Mouse (Mus musculus) liver, adult 2 months (tissue): ENCODE data around the gene Tcf7l1. TPM values are rescaled to one million over a fixed set of nuclear protein-coding genes. Genes with fewer than 3 reads are reported as not detected.

Experiments used
- DNase-seq: peaks from one replicate; pipeline ENCODE4 v3.0.0-alpha.2; 2011; ENCODE audit warnings: low read depth, low spot score; ENCODE audit errors: extremely low read depth
- H3K27ac ChIP-seq: fragments of 200-500 bp; replicated peaks from 2 replicates; pipeline ENCODE4 v1.5.1; 2012; ENCODE audit warnings: low read depth, mild to moderate bottlenecking, control low read depth, inconsistent platforms, low read length; ENCODE audit not compliant: insufficient read depth
- H3K27me3 ChIP-seq: fragments of 200-500 bp; 2 replicates; pipeline ENCODE4 v1.6.1; 2012; ENCODE audit warnings: mild to moderate bottlenecking, moderate library complexity, low read length, inconsistent platforms; ENCODE audit not compliant: control insufficient read depth, insufficient read depth
- H3K36me3 ChIP-seq: fragments of 200-500 bp; 2 replicates; pipeline ENCODE4 v1.6.1; 2012; ENCODE audit warnings: low read length, inconsistent platforms; ENCODE audit not compliant: control insufficient read depth, insufficient read depth
- H3K4me1 ChIP-seq: fragments of 200-500 bp; 2 replicates; pipeline ENCODE4 v1.6.1; 2011; ENCODE audit warnings: low read length; ENCODE audit not compliant: control insufficient read depth, insufficient read depth
- H3K4me3 ChIP-seq: fragments of 200-500 bp; 2 replicates; pipeline ENCODE4 v1.5.1; 2011; ENCODE audit warnings: low read depth, mild to moderate bottlenecking, control low read depth, low read length, moderate library complexity; ENCODE audit not compliant: insufficient read depth
- H3K79me2 ChIP-seq: fragments of 200-500 bp; 2 replicates; pipeline ENCODE4 v1.6.1; 2012; ENCODE audit warnings: inconsistent platforms, mild to moderate bottlenecking, low read length, moderate library complexity; ENCODE audit not compliant: control insufficient read depth, insufficient read depth
- H3K9ac ChIP-seq: fragments of 200-500 bp; 2 replicates; pipeline ENCODE4 v1.6.1; 2012; ENCODE audit warnings: low read depth, mild to moderate bottlenecking, control low read depth, inconsistent platforms, low read length
- CTCF ChIP-seq: fragments of 200-500 bp; IDR thresholded peaks from 2 replicates; pipeline ENCODE4 v1.5.1; 2011; ENCODE audit warnings: low read depth, low read length, control low read depth
- POLR2A ChIP-seq: fragments of 200-500 bp; IDR thresholded peaks from 2 replicates; pipeline ENCODE4 v1.6.1; 2011; ENCODE audit warnings: low read length, control low read depth; ENCODE audit not compliant: insufficient read depth; ENCODE audit errors: extremely low read depth
- WGBS: fragments of 180-500 bp; shearing (Covaris S2); methylation state at CpG from one replicate; pipeline ENCODE4 v1.1.7; 2018; 5-methylcytosine and 5-hydroxymethylcytosine counted together
- polyA plus RNA-seq: library from polyadenylated mRNA; depleted of rRNA; stranded (reverse); fragments of >200 nt; gene quantifications from 2 replicates; pipeline ENCODE4 v1.2.3, GENCODE M21; 2012
- total RNA-seq: library from RNA; depleted of rRNA; stranded (reverse); fragments of >200 nt; gene quantifications from 2 replicates; pipeline ENCODE4 v1.2.3, GENCODE M21; 2014

The Tcf7l1 gene
- total and polyA plus RNA-seq, 2 experiments: 0.92 to 6.9 TPM

DNA sequence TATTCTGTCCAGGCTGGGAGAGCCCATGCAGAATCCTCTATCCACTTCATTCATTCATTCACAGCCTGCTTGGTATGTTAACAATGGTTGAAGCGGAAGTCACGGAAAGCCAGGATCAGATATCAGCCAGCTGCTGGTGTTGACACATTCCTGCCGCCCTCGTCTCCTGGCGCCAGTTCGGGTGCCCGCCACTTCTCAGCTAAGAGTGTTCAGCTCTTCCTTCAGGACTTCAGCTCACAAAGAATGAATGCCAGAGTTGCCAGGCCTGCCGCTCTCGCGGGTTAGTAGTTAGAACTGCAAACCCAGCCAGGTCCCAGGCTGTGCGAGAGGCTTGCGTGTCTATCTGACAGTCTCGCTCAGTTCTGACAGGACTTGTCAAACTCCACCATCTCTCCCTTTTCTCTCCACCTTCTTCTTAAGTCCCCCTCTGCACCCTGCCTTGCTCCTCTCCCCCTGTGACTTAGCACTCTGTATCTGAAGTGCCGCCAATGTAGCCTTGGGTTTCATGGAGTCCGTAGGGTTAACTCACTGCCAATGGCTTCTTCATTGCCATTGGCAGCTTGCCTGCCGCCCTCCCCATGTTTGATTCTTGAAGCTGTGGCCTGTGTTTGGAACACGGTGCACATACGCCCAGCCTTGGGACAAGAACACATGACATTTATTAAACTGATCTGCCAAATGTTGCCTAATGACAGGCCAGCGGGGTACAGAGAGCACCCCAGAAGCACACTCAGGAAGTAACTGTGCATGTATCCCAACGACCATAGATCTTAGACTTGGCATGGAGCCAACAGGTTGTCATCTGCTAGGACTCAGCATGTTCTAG lies 48.2 kb downstream of the Tcf7l1 start:
- Histone ChIP-seq H3K27ac (peak overlapping the region; percentile 62), H3K79me2 (peaks cover 34% of the 10 kb centered on the region; the same call in 1 of the 2 replicates), H3K9ac (peak overlapping the region; percentile 9; the same call in 1 of the 2 replicates), H3K27me3 (no peaks in the 10 kb centered on the region), H3K36me3 (no peaks in the 10 kb centered on the region), H3K4me3 (no peak overlapping the region), H3K4me1 (peaks cover 44% of the 10 kb centered on the region)
- 10% methylated on average over 20 of the region's 20 CpGs for WGBS
- peak; percentile 75 for DNase-seq
- TF ChIP-seq POLR2A (no peak), CTCF (peak; percentile 20)

DNA sequence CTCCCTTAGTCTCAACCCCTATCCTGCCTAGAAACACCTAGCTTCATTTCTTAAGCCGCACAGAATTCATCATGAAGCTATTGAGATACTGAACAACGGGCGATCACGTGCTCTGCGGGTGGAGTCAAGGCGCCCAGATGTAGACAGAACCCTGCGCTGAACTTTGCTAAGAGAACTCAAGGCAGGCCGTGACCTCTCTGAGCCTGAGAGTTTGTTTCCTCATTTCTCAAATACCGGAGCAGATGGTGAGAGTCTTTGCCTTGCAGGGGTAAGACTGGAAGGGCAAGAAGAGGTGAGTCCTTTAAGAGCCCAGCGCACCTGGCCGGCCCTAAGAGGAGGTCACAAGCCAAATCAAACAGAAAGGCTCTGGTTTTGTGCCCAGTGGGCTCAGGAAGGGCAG lies 52.2 kb downstream of the Tcf7l1 start:
- Histone ChIP-seq H3K27ac (peak overlapping the region; percentile 15; the same call in 1 of the 2 replicates), H3K79me2 (peaks cover 30% of the 10 kb centered on the region; the same call in 1 of the 2 replicates), H3K27me3 (no peaks in the 10 kb centered on the region), H3K36me3 (no peaks in the 10 kb centered on the region), H3K4me3 (no peak overlapping the region), H3K9ac (no peak overlapping the region), H3K4me1 (peaks cover 13% of the 10 kb centered on the region)
- TF ChIP-seq POLR2A (no peak), CTCF (no peak)
- 75% methylated on average over 11 of the region's 11 CpGs for WGBS
- DNase-seq: peak; percentile 39

DNA sequence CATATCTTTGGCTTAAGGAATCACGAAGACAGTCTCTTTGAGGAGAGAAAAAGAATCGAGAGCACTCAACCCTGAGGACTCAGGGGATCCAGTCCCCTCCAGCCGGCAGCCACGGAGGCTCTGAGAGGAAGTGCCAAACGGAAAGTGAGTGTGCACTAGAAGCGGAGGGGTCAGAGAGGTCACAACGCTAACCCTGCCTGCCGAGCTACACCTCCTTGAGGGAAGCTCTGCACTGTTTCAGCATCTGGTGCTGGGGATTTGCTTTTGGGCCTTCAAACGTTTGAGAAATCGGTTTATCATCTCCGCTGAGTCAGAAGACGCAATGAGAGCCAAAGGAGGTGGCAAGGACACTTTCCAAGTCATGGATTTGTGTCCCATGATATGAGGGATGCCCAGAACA lies 53.8 kb downstream of the Tcf7l1 start:
- Histone ChIP-seq H3K27ac (no peak overlapping the region), H3K9ac (no peak overlapping the region), H3K27me3 (no peaks in the 10 kb centered on the region), H3K36me3 (no peaks in the 10 kb centered on the region), H3K4me3 (no peak overlapping the region), H3K4me1 (peaks cover 4% of the 10 kb centered on the region), H3K79me2 (peaks cover 30% of the 10 kb centered on the region; the same call in 1 of the 2 replicates)
- 54% methylated on average over 12 of the region's 12 CpGs for WGBS
- DNase-seq: no peak
- TF ChIP-seq CTCF (no peak), POLR2A (no peak)

DNA sequence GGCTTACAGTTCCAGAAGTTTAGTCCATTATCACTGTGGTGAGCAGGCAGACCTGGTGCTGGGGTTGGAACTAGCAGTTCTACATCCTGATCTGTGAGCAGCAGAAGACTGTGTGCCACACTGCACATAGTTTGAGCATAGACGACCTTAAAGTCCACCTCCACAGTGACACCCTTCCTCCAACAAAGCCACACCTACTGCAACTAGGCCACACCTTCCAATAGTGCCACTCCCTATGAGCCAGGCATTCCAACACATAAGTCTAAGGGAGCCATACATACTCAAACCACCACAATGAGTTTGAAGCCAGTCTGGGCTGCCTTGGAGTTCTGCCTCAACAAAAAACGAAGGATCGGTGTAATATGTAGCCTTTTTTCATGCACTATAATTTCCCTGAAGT lies 55.7 kb downstream of the Tcf7l1 start:
- Histone ChIP-seq H3K79me2 (peaks cover 24% of the 10 kb centered on the region; the same call in 1 of the 2 replicates), H3K27me3 (no peaks in the 10 kb centered on the region), H3K9ac (no peak overlapping the region), H3K4me3 (no peak overlapping the region), H3K36me3 (no peaks in the 10 kb centered on the region), H3K27ac (no peak overlapping the region), H3K4me1 (peaks cover 4% of the 10 kb centered on the region)
- WGBS: 94% methylated on average over 3 of the region's 3 CpGs
- no peak for DNase-seq
- TF ChIP-seq POLR2A: no peak
- no peak for TF ChIP-seq CTCF

DNA sequence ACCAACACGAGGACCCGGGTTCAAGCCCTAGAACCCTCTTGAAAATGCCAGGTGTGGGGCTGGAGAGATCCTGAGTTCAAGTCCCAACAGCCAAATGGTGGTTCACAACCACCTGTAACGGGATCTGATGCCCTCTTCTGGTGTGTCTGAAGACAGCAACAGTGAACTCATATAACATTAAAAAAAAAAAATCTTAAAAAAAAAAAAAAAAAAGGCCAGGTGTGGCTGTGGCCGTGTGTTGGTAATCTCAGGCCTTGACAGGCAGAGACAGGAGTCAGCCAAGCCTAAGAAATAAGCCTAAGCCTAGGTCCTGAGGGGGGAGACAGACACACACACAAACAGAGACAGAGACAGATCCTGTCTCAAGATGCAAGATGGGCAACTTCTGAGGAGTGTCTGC lies 56.9 kb downstream of the Tcf7l1 start:
- Histone ChIP-seq H3K36me3 (no peaks in the 10 kb centered on the region), H3K4me1 (peaks cover under 1% of the 10 kb centered on the region; the same call in 1 of the 2 replicates), H3K27me3 (no peaks in the 10 kb centered on the region), H3K9ac (no peak overlapping the region), H3K4me3 (no peak overlapping the region), H3K79me2 (peaks cover 16% of the 10 kb centered on the region; the same call in 1 of the 2 replicates), H3K27ac (no peak overlapping the region)
- no peak for TF ChIP-seq POLR2A
- no peak for DNase-seq
- WGBS: 92% methylated on average over 4 of the region's 4 CpGs

DNA sequence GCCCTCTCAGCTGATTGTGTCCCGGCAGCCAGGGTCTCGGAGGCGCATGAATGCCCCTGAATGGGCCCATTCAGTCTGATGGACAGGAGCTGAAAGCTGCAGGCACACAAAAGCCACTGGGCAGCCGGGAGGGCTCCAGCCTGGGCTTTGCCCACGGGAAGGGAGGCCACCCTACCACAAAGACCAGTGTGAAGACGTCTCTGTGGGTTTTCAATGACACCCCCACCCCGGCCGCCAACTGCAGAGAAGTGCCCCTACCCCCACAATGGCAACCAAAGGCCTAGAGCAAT lies 58.5 kb downstream of the Tcf7l1 start:
- no peak for DNase-seq
- Histone ChIP-seq H3K27ac (no peak overlapping the region), H3K36me3 (no peaks in the 10 kb centered on the region), H3K9ac (no peak overlapping the region), H3K4me1 (no peaks in the 10 kb centered on the region), H3K4me3 (no peak overlapping the region), H3K79me2 (peaks cover 7% of the 10 kb centered on the region; the same call in 1 of the 2 replicates), H3K27me3 (no peaks in the 10 kb centered on the region)
- WGBS: 87% methylated on average over 8 of the region's 8 CpGs
- TF ChIP-seq POLR2A: no peak
- TF ChIP-seq CTCF: no peak
